Mouse (Mus musculus) midbrain, embryonic 15.5 days (tissue): ENCODE measurements at regions not wholly inside any gene's neighbourhood (a gene's known extent, or its start where the extent isn't known, plus 50 kb on each side); places are given as distances from the start of the nearest gene placed in this dataset.

Source experiments
- ATAC-seq: fragments of 200-750 bp; cut with Nextera tagmentation; replicated peaks from 2 replicates; pipeline ENCODE4 v1.8.0; 2017; ENCODE audit warnings: moderate TSS enrichment
- H3K27ac ChIP-seq: fragments of 300-500 bp; sonication (generic); 2 replicates; pipeline ENCODE4 v1.5.1; 2015; ENCODE audit warnings: mild to moderate bottlenecking, inconsistent platforms
- H3K27me3 ChIP-seq: fragments of 300-500 bp; sonication (generic); replicated peaks from 2 replicates; pipeline ENCODE4 v1.6.1; 2015; ENCODE audit warnings: inconsistent platforms
- H3K36me3 ChIP-seq: fragments of 300-500 bp; sonication (generic); replicated peaks from 2 replicates; pipeline ENCODE4 v1.6.1; 2015; ENCODE audit warnings: inconsistent platforms
- H3K4me1 ChIP-seq: fragments of 300-500 bp; sonication (generic); 2 replicates; pipeline ENCODE4 v1.6.1; 2015; ENCODE audit warnings: inconsistent platforms
- H3K4me2 ChIP-seq: fragments of 300-500 bp; sonication (generic); 2 replicates; pipeline ENCODE4 v1.6.1; 2015; ENCODE audit warnings: inconsistent platforms, mild to moderate bottlenecking, moderate library complexity
- H3K4me3 ChIP-seq: fragments of 300-500 bp; sonication (generic); 2 replicates; pipeline ENCODE4 v1.5.1; 2015; ENCODE audit warnings: mild to moderate bottlenecking, inconsistent platforms
- H3K9ac ChIP-seq: fragments of 300-500 bp; sonication (generic); 2 replicates; pipeline ENCODE4 v1.6.1; 2015; ENCODE audit warnings: mild to moderate bottlenecking, inconsistent platforms
- H3K9me3 ChIP-seq: fragments of 300-500 bp; sonication (generic); 2 replicates; pipeline ENCODE4 v1.6.1; 2016; ENCODE audit warnings: inconsistent platforms
- WGBS: fragments of 180-500 bp; shearing (Covaris S2); methylation state at CpG from one replicate; pipeline ENCODE4 v1.1.7; 2015; ENCODE audit warnings: mixed read lengths; 5-methylcytosine and 5-hydroxymethylcytosine counted together

DNA sequence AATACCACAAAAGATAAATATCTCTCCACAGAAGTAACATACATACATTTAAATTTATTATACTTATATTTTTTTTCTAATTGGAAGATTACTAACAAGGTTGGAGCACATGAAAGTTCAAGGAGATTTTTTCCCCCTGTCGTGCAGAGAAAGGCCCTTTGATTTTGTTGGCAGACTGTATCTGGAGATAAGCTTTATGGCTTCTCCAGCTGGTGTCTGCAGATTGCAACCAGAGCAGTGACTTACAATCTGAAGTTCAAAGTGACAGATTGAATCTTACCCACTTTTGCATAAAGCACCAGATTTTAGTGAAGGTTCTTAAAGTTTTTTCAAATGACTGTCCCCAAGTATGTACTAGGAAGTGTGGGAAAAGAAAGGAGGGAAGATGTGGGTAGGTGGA, 50.2 kb upstream of the Nox4 start:
- Histone ChIP-seq H3K36me3 (no peaks in the 10 kb centered on the region), H3K4me2 (no peak overlapping the region), H3K4me1 (no peaks in the 10 kb centered on the region), H3K9me3 (no peaks in the 10 kb centered on the region), H3K9ac (no peak overlapping the region), H3K27ac (no peak overlapping the region), H3K4me3 (no peak overlapping the region), H3K27me3 (no peaks in the 10 kb centered on the region)
- no peak for ATAC-seq
- 60% methylated on average over 1 of the region's 1 CpGs for WGBS
